Mouse (Mus musculus) cerebellum, adult 2 months (tissue): ENCODE measurements around the gene Ugt1a8.

Source experiments
- CTCF ChIP-seq: fragments of 200-500 bp; IDR thresholded peaks from 2 replicates; pipeline ENCODE4 v1.5.1; 2011; ENCODE audit warnings: low read depth, mild to moderate bottlenecking, control low read depth, low read length, moderate library complexity, borderline replicate concordance; ENCODE audit not compliant: insufficient read depth
- POLR2A ChIP-seq: fragments of 200-500 bp; IDR thresholded peaks from 2 replicates; pipeline ENCODE4 v1.6.1; 2011; ENCODE audit warnings: low read length, control low read depth, borderline replicate concordance; ENCODE audit not compliant: insufficient read depth

GRCm38 (mm10) chr1:88077128-88077527 is 10.5 kb upstream of the Ugt1a8 start:
- no peak for TF ChIP-seq POLR2A
- no peak for TF ChIP-seq CTCF
